Mouse (Mus musculus) CH12.LX (cell line): Measurements from ENCODE around the gene March4. TPM values are rescaled to one million over a fixed set of nuclear protein-coding genes. Genes with fewer than 3 reads are reported as not detected.

ENCODE experiments used
- DNase-seq: peaks from one replicate; pipeline ENCODE4 v3.0.0-alpha.2; 2013; ENCODE audit errors: extremely low read depth
- H3K27ac ChIP-seq: 2 replicates; pipeline ENCODE4 v1.5.1; 2012; ENCODE audit warnings: low read depth, mild to moderate bottlenecking, control low read depth, moderate library complexity; ENCODE audit not compliant: insufficient read depth
- H3K27me3 ChIP-seq: replicated peaks from 2 replicates; pipeline ENCODE3; 2012; ENCODE audit warnings: inconsistent platforms
- H3K36me3 ChIP-seq, 2 experiments: replicated peaks in 1 of 2; 2 replicates each; pipeline versions ENCODE3 to v1.6.1; 2012; ENCODE audit warnings: inconsistent platforms in 1 of 2, low read length in 1 of 2, mild to moderate bottlenecking in 1 of 2, mixed read lengths in 1 of 2, moderate library complexity in 1 of 2; ENCODE audit not compliant: control insufficient read depth in 1 of 2, insufficient read depth in 1 of 2
- H3K4me1 ChIP-seq, 2 experiments: 2 replicates each; pipeline ENCODE4 v1.6.1; 2012; ENCODE audit warnings: inconsistent platforms in 1 of 2, moderate library complexity in 1 of 2; ENCODE audit not compliant: insufficient read depth in 2 of 2, control insufficient read depth in 1 of 2
- H3K4me2 ChIP-seq: 2 replicates; pipeline ENCODE4 v1.6.1; 2012; ENCODE audit warnings: low read depth, mild to moderate bottlenecking, control low read depth; ENCODE audit not compliant: poor library complexity, insufficient read depth, severe bottlenecking
- H3K4me3 ChIP-seq, 3 experiments: fragments of 150-350 bp in 1 of 3; sonication (generic) in 1 of 3; replicated peaks in 1 of 3; 2 replicates each; pipeline versions ENCODE3 to v1.5.1; 2011 to 2012; ENCODE audit warnings: low read depth in 2 of 3, low read length in 2 of 3, mild to moderate bottlenecking in 2 of 3, moderate library complexity in 2 of 3, control low read depth in 1 of 3, improper control_type of control experiment in 1 of 3, inconsistent platforms in 1 of 3, mixed read lengths in 1 of 3; ENCODE audit not compliant: poor library complexity in 1 of 3
- H3K79me2 ChIP-seq: replicated peaks from 2 replicates; pipeline ENCODE4 v1.6.1; 2012; ENCODE audit warnings: mild to moderate bottlenecking, moderate library complexity; ENCODE audit not compliant: control insufficient read depth, poor library complexity, insufficient read depth, severe bottlenecking; ENCODE audit errors: extremely low read depth
- H3K9ac ChIP-seq: 2 replicates; pipeline ENCODE4 v1.6.1; 2012; ENCODE audit warnings: low read depth, mild to moderate bottlenecking, control low read depth, moderate library complexity; ENCODE audit not compliant: insufficient read depth
- H3K9me3 ChIP-seq: replicated peaks from 2 replicates; pipeline ENCODE3; 2012; ENCODE audit warnings: low read length, inconsistent platforms, mixed read lengths
- CHD1 ChIP-seq: IDR thresholded peaks from 2 replicates; pipeline ENCODE4 v1.6.1; 2012; ENCODE audit warnings: low read depth, low read length, improper control_type of control experiment, inconsistent platforms
- CHD2 ChIP-seq: IDR thresholded peaks from 2 replicates; pipeline ENCODE4 v1.6.1; 2011; ENCODE audit warnings: low read length, improper control_type of control experiment
- CTCF ChIP-seq, 2 experiments: IDR thresholded peaks in 1 of 2; conservative IDR thresholded peaks in 1 of 2; 2 replicates each; pipeline ENCODE4 v1.5.1; 2011 to 2012; ENCODE audit warnings: low read depth in 2 of 2, low read length in 2 of 2, improper control_type of control experiment in 1 of 2, inconsistent platforms in 1 of 2, mild to moderate bottlenecking in 1 of 2, moderate library complexity in 1 of 2
- ELF1 ChIP-seq: IDR thresholded peaks from 2 replicates; pipeline ENCODE4 v1.6.1; 2014; ENCODE audit warnings: low read depth, mild to moderate bottlenecking, inconsistent platforms, low read length, improper control_type of control experiment
- EP300 ChIP-seq: IDR thresholded peaks from 2 replicates; pipeline ENCODE4 v1.6.1; 2011; ENCODE audit warnings: low read length, improper control_type of control experiment
- JUN ChIP-seq: IDR thresholded peaks from 2 replicates; pipeline ENCODE4 v1.6.1; 2011; ENCODE audit warnings: low read depth, mild to moderate bottlenecking, low read length, improper control_type of control experiment, moderate library complexity; ENCODE audit not compliant: insufficient read depth
- JUND ChIP-seq: conservative IDR thresholded peaks from 2 replicates; pipeline ENCODE4 v1.6.1; 2011; ENCODE audit warnings: low read depth, low read length, improper control_type of control experiment
- MAZ ChIP-seq: IDR thresholded peaks from 2 replicates; pipeline ENCODE4 v1.6.1; 2012; ENCODE audit warnings: low read depth, mild to moderate bottlenecking, inconsistent platforms, low read length, improper control_type of control experiment, moderate library complexity
- MYC ChIP-seq: IDR thresholded peaks from 2 replicates; pipeline ENCODE4 v1.6.1; 2011; ENCODE audit warnings: low read depth, mild to moderate bottlenecking, improper control_type of control experiment, low read length
- NELFE ChIP-seq: IDR thresholded peaks from 2 replicates; pipeline ENCODE4 v1.6.1; 2011; ENCODE audit warnings: low read depth, low read length, improper control_type of control experiment
- POLR2AphosphoS2 ChIP-seq: IDR thresholded peaks from 2 replicates; pipeline ENCODE4 v1.6.1; 2011; ENCODE audit warnings: low read depth, low read length, improper control_type of control experiment
- RAD21 ChIP-seq: IDR thresholded peaks from 2 replicates; pipeline ENCODE4 v1.6.1; 2011; ENCODE audit warnings: low read depth, mild to moderate bottlenecking, low read length, improper control_type of control experiment, moderate library complexity
- RCOR1 ChIP-seq: conservative IDR thresholded peaks from 2 replicates; pipeline ENCODE4 v1.6.1; 2012; ENCODE audit warnings: low read depth, mild to moderate bottlenecking, inconsistent platforms, low read length, improper control_type of control experiment
- SIN3A ChIP-seq: IDR thresholded peaks from 2 replicates; pipeline ENCODE4 v1.6.1; 2012; ENCODE audit warnings: low read length, improper control_type of control experiment, inconsistent platforms
- UBTF ChIP-seq: IDR thresholded peaks from 2 replicates; pipeline ENCODE4 v1.6.1; 2012; ENCODE audit warnings: low read depth, mild to moderate bottlenecking, inconsistent platforms, low read length, improper control_type of control experiment, moderate library complexity
- ZNF384 ChIP-seq: IDR thresholded peaks from 2 replicates; pipeline ENCODE4 v1.6.1; 2012; ENCODE audit warnings: low read depth, low read length, improper control_type of control experiment, inconsistent platforms
- dilution Hi-C: fragments of 300-500 bp; cut with MboI; formaldehyde crosslinking; loops from 2 replicates; pipeline ENCODE4 v1.14.3; 2020; ENCODE audit warnings: low sequenced_read_pairs; ENCODE audit not compliant: extremely low pct_unique_long_range_greater_than_20kb, extremely low pct_ligation_motif_present
- in situ Hi-C: fragments of 300-500 bp; cut with MboI; formaldehyde crosslinking; loops from 3 replicates; pipeline ENCODE4 v1.14.3; 2019; ENCODE audit warnings: low sequenced_read_pairs, low pct_ligation_motif_present, low pct_unique_long_range_greater_than_20kb, mixed read lengths
- polyA plus RNA-seq: library from polyadenylated mRNA; unstranded; fragments of >175 nt; gene quantifications from 2 replicates; pipeline ENCODE4 v1.2.1, GENCODE M21; 2012; ENCODE audit warnings: low read depth; ENCODE audit not compliant: insufficient read length
- total RNA-seq, 2 experiments: library from RNA; depleted of rRNA; stranded (reverse); fragments of 300-350 nt in 1 of 2; fragments of >200 nt in 1 of 2; gene quantifications; 2 replicates each; pipeline ENCODE4 v1.2.3; 2012 to 2014

Gene March4
- total and polyA plus RNA-seq, 3 experiments, result 0.04 TPM; not detected in 2

- no peak overlapping the region for H3K9ac ChIP-seq
- DNase-seq, result no peak
- in situ Hi-C loops, result no loop called here
Measured at GRCm38 (mm10) chr1:72400616-72401015, 136.1 kb downstream of the March4 start.

GRCm38 (mm10) chr1:72399720-72400401, 136.9 kb downstream of the March4 start:
- DNase-seq, result no peak
- Histone ChIP-seq H3K27ac (no peak overlapping the region), H3K36me3 (peaks cover 12 to 36% of the 10 kb centered on the region in 2 experiments), H3K9me3 (no peaks in the 10 kb centered on the region), H3K4me2 (no peak overlapping the region), H3K9ac (no peak overlapping the region), H3K79me2 (no peaks in the 10 kb centered on the region), H3K4me1 (peaks cover 0 to 7% of the 10 kb centered on the region in 2 experiments; a peak in 2 of 4 replicates), H3K27me3 (no peaks in the 10 kb centered on the region), H3K4me3 (no peak overlapping the region)
- dilution Hi-C loops (no loop called here), in situ Hi-C loops (no loop called here)
- TF ChIP-seq CHD1 (no peak), CTCF (conservative IDR thresholded peaks at IDR 0.05 in 1 of 2, IDR thresholded peaks at IDR 0.05 in 1 of 2; ENCODE audit: low read depth in 2 of 2, low read length in 2 of 2) (no peak), RAD21 (no peak), ZNF384 (no peak)

More at GRCm38 (mm10) chr1:72400616-72401015, 136.1 kb downstream of the March4 start:
- H3K27me3 ChIP-seq, result no peaks in the 10 kb centered on the region
- TF ChIP-seq ELF1 (no peak), ZNF384 (no peak), JUND (no peak), MYC (no peak), UBTF (no peak), MAZ (no peak), NELFE (no peak), CHD2 (no peak), RCOR1 (no peak), SIN3A (no peak), POLR2AphosphoS2 (no peak), EP300 (no peak), JUN (no peak)
- no peak overlapping the region for H3K27ac ChIP-seq
- H3K4me3 ChIP-seq, result no peak overlapping the region
- dilution Hi-C loops, result no loop called here
- no peaks in the 10 kb centered on the region for H3K79me2 ChIP-seq
- H3K36me3 ChIP-seq, result peaks cover 5 to 29% of the 10 kb centered on the region in 2 experiments
- no peak overlapping the region for H3K4me2 ChIP-seq
- H3K4me1 ChIP-seq, result peaks cover 0 to 7% of the 10 kb centered on the region in 2 experiments; a peak in 2 of 4 replicates
- H3K9me3 ChIP-seq, result no peaks in the 10 kb centered on the region
